ENCODE assay signal across 20 mouse cellular contexts in the genomic region with DNA sequence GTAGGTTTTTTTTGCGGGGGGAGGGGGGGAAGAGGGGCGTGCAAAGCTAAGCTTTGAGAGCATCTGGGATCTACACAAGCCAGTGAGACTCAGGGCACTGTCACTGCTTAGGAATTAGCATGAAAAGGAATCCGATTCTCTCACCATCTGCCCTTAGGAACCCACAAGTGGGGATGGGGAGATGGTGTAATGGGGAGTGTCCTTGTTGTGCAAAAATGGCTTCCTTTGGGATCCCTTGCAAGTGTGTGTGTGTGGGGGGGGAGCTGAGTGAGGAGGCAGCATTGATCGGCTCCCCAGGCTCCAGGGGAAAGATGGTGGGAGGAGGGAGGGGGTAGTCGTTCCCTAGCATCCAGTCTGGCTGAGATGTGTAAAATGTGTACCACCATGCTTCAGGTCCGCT. TPM values are rescaled to one million over a fixed set of nuclear protein-coding genes. Genes with fewer than 3 reads are reported as not detected.
A peak's percentile ranks its signal among the peaks of the same experiment; 100 is the strongest.
DNase-seq lines count a peak whose midpoint lies in the region; ATAC-seq and TF ChIP-seq lines count a peak whose summit lies in the region.
"Had no signal": no experiment of that assay in that cellular context is flagged by ENCODE, and none has a peak within 500 bp of the region (broad histone marks: within the 10 kb centered on the region; RNA-seq: fewer than 3 reads in every experiment).

No protein-coding gene starts in this region.

- intact Hi-C loops in heart, adult 2 months (cut with DNase I): loop anchor here (2.0 to 10.0 kb wide), 3 partner anchors 118 to 285 kb away; a partner anchor contains a TSS

- H3K79me2 ChIP-seq in heart, adult 2 months (replicated peaks; ENCODE audit: control insufficient read depth, insufficient read depth, low read length): no peaks in the 10 kb centered on the region

- DNase-seq in heart, postnatal 4 days: peak; percentile 4
- no peak for DNase-seq in heart, adult 2 months
- DNase-seq in midbrain, embryonic 11.5 days (ENCODE audit: low spot score, missing footprints): peak; percentile 61
- no peak for DNase-seq in urinary bladder, postnatal 4 days (ENCODE audit: low spot score in 2 of 2)
- DNase-seq: cerebellum, adult 9-10 months; heart, postnatal 10 days; kidney, adult 11 months; kidney, postnatal 4 days; lung, adult 18-20 months; right cerebral cortex, postnatal 25 days; spleen, adult 18-20 months had no signal

- H3K4me1 ChIP-seq in heart, adult 2 months (ENCODE audit: control insufficient read depth, insufficient read depth, low read length): no peaks in the 10 kb centered on the region
- H3K4me1 ChIP-seq in midbrain, embryonic 11.5 days (ENCODE audit: control insufficient read depth, insufficient read depth, low read length): no peaks in the 10 kb centered on the region; the same call in 1 of the 2 replicates
- no peaks in the 10 kb centered on the region; the same call in 1 of the 2 replicates for H3K4me1 ChIP-seq in midbrain, embryonic 16.5 days (ENCODE audit: control insufficient read depth, insufficient read depth, low read length)
- H3K4me1 ChIP-seq in ES-Bruce4 (ENCODE audit: control insufficient read depth, insufficient read depth, low read length): peaks cover 12% of the 10 kb centered on the region
- 0 out of 2 replicates have a peak, but pooled peaks cover 8% of the 10 kb centered on the region for H3K4me1 ChIP-seq in limb, embryonic 13.5 days

- no peak for TF ChIP-seq EP300 in heart, adult 2 months (IDR thresholded peaks at IDR 0.05; ENCODE audit: insufficient read depth, low read depth, low read length)
- TF ChIP-seq EP300 in ES-Bruce4 (IDR thresholded peaks at IDR 0.05; ENCODE audit: insufficient read depth, low read depth, low read length): peak; percentile 62; the same call in 1 of the 2 replicates

- no peak overlapping the region for H3K4me3 ChIP-seq in heart, adult 2 months
- H3K4me3 ChIP-seq in midbrain, embryonic 11.5 days (ENCODE audit: low read depth, low read length): no peak overlapping the region
- no peak overlapping the region for H3K4me3 ChIP-seq in midbrain, embryonic 16.5 days (ENCODE audit: low read depth, low read length)
- H3K4me3 ChIP-seq in ES-Bruce4 (ENCODE audit: low read depth, low read length): no peak overlapping the region
- no peak overlapping the region for H3K4me3 ChIP-seq in limb, embryonic 13.5 days
- H3K4me3 ChIP-seq: forebrain, embryonic 13.5 days; kidney, embryonic 15.5 days; left cerebral cortex, adult 2 months; limb, embryonic 15.5 days; midbrain, embryonic 13.5 days had no signal

- no peak overlapping the region for H3K27ac ChIP-seq in heart, adult 2 months
- no peak overlapping the region for H3K27ac ChIP-seq in midbrain, embryonic 11.5 days (ENCODE audit: low read depth, low read length)
- no peak overlapping the region for H3K27ac ChIP-seq in midbrain, embryonic 16.5 days (ENCODE audit: low read length)
- H3K27ac ChIP-seq in ES-Bruce4 (ENCODE audit: insufficient read depth, low read length): 0 out of 2 replicates have a peak overlapping the region, but pooled peaks have one; percentile 15
- H3K27ac ChIP-seq in limb, embryonic 13.5 days: no peak overlapping the region
- H3K27ac ChIP-seq: forebrain, embryonic 13.5 days; kidney, embryonic 15.5 days; left cerebral cortex, adult 2 months; limb, embryonic 15.5 days; midbrain, embryonic 13.5 days had no signal

- no peak for TF ChIP-seq CTCF in heart, adult 2 months (IDR thresholded peaks at IDR 0.05)
- no peak for TF ChIP-seq CTCF in ES-Bruce4 (IDR thresholded peaks at IDR 0.05; ENCODE audit: low read depth, low read length)

- no peaks in the 10 kb centered on the region for H3K36me3 ChIP-seq in heart, adult 2 months (ENCODE audit: control insufficient read depth, insufficient read depth, low read length)
- no peaks in the 10 kb centered on the region; the same call in 1 of the 2 replicates for H3K36me3 ChIP-seq in midbrain, embryonic 11.5 days (ENCODE audit: control insufficient read depth, insufficient read depth, low read length)
- H3K36me3 ChIP-seq in midbrain, embryonic 16.5 days (ENCODE audit: control insufficient read depth, insufficient read depth, low read length): peaks cover 13% of the 10 kb centered on the region; the same call in 1 of the 2 replicates
- no peaks in the 10 kb centered on the region for H3K36me3 ChIP-seq in ES-Bruce4 (ENCODE audit: control insufficient read depth, insufficient read depth, low read length, poor library complexity, severe bottlenecking)
- peaks cover 17% of the 10 kb centered on the region for H3K36me3 ChIP-seq in limb, embryonic 13.5 days

- no peak overlapping the region for H3K9ac ChIP-seq in heart, adult 2 months (ENCODE audit: low read depth, low read length)
- H3K9ac ChIP-seq in midbrain, embryonic 11.5 days (ENCODE audit: low read length): no peak overlapping the region
- no peak overlapping the region for H3K9ac ChIP-seq in midbrain, embryonic 16.5 days (ENCODE audit: low read depth, low read length)
- H3K9ac ChIP-seq in ES-Bruce4 (ENCODE audit: low read depth, poor library complexity, severe bottlenecking): no peak overlapping the region
- H3K9ac ChIP-seq in limb, embryonic 13.5 days: peak overlapping the region; percentile 31
- H3K9ac ChIP-seq: forebrain, embryonic 13.5 days; kidney, embryonic 15.5 days; limb, embryonic 15.5 days; midbrain, embryonic 13.5 days had no signal

- no peak for ATAC-seq in midbrain, embryonic 11.5 days (ENCODE audit: low FRiP score)
- no peak for ATAC-seq in midbrain, embryonic 16.5 days
- no peak for ATAC-seq in limb, embryonic 13.5 days (ENCODE audit: low FRiP score, low read depth)
- ATAC-seq: forebrain, embryonic 13.5 days had no signal

- WGBS in heart, adult 2 months: 25% methylated on average over 6 of the region's 6 CpGs
- 36% methylated on average over 6 of the region's 6 CpGs for WGBS in midbrain, embryonic 11.5 days
- 27% methylated on average over 6 of the region's 6 CpGs for WGBS in midbrain, embryonic 16.5 days
- WGBS in limb, embryonic 13.5 days: 30% methylated on average over 6 of the region's 6 CpGs

- H3K9me3 ChIP-seq in midbrain, embryonic 11.5 days (ENCODE audit: control insufficient read depth, low read length): no peaks in the 10 kb centered on the region
- no peaks in the 10 kb centered on the region for H3K9me3 ChIP-seq in midbrain, embryonic 16.5 days (replicated peaks; ENCODE audit: control insufficient read depth, low read length, poor library complexity, severe bottlenecking)
- no peaks in the 10 kb centered on the region for H3K9me3 ChIP-seq in ES-Bruce4 (replicated peaks; ENCODE audit: control insufficient read depth, insufficient read depth, low read length, poor library complexity, severe bottlenecking)
- H3K9me3 ChIP-seq in limb, embryonic 13.5 days: no peaks in the 10 kb centered on the region
- H3K9me3 ChIP-seq: forebrain, embryonic 13.5 days; kidney, embryonic 15.5 days; limb, embryonic 15.5 days; midbrain, embryonic 13.5 days had no signal

- no peaks in the 10 kb centered on the region for H3K27me3 ChIP-seq in heart, adult 2 months (ENCODE audit: control insufficient read depth, insufficient read depth, low read length)
- H3K27me3 ChIP-seq in midbrain, embryonic 11.5 days (ENCODE audit: control insufficient read depth, insufficient read depth, low read length): no peaks in the 10 kb centered on the region
- H3K27me3 ChIP-seq in midbrain, embryonic 16.5 days (ENCODE audit: control insufficient read depth, insufficient read depth, low read depth, low read length): no peaks in the 10 kb centered on the region
- no peaks in the 10 kb centered on the region for H3K27me3 ChIP-seq in ES-Bruce4 (ENCODE audit: control insufficient read depth, insufficient read depth, low read length, poor library complexity, severe bottlenecking)
- H3K27me3 ChIP-seq in limb, embryonic 13.5 days: no peaks in the 10 kb centered on the region
- H3K27me3 ChIP-seq: forebrain, embryonic 13.5 days; kidney, embryonic 15.5 days; limb, embryonic 15.5 days; midbrain, embryonic 13.5 days had no signal

- H3K4me2 ChIP-seq in midbrain, embryonic 11.5 days: no peak overlapping the region
- no peak overlapping the region for H3K4me2 ChIP-seq in midbrain, embryonic 16.5 days (ENCODE audit: low read length)
- H3K4me2 ChIP-seq in limb, embryonic 13.5 days (replicated peaks): no peak overlapping the region
- H3K4me2 ChIP-seq: forebrain, embryonic 13.5 days; heart, embryonic 11.5 days; kidney, embryonic 15.5 days; limb, embryonic 15.5 days; midbrain, embryonic 13.5 days had no signal

- TF ChIP-seq POLR2A in heart, adult 2 months (IDR thresholded peaks at IDR 0.05; ENCODE audit: insufficient read depth, low read depth, low read length): no peak
- TF ChIP-seq POLR2A in ES-Bruce4 (IDR thresholded peaks at IDR 0.05; ENCODE audit: insufficient read depth, low read length): no peak

RNA-seq across cellular contexts. Expression of a gene that starts 6.9 kb away (rescaled TPM):
- 10 to 100 TPM; 13.2 to 13.3 TPM for total RNA-seq in heart, postnatal 4 days (2021)
- total RNA-seq in heart, adult 2 months (2021): 10 to 100 TPM; 11.9 to 12.5 TPM
- polyA plus RNA-seq in heart, adult 2 months (2012; rRNA removed): 28.6 and 30.0 TPM in 2 replicates
- 28.2 and 30.6 TPM in 2 replicates for polyA plus RNA-seq in midbrain, embryonic 11.5 days (2014; fragmentation: Nextera tagmentation; extraction: Ambion mirVana)
- 133 and 145 TPM in 2 replicates for polyA plus RNA-seq in midbrain, embryonic 16.5 days (2015; fragmentation: Nextera tagmentation; extraction: Ambion mirVana)
- 8.9 and 9.3 TPM in 2 replicates for polyA plus RNA-seq in ES-Bruce4 (2011; ENCODE audit: insufficient read depth, insufficient read length, low read depth, missing spikeins)
- polyA plus RNA-seq in limb, embryonic 13.5 days (2015; fragmentation: Nextera tagmentation; extraction: Ambion mirVana): 43.8 and 48.4 TPM in 2 replicates

RNA-seq across cellular contexts. Expression of a gene that starts 6.9 kb away (rescaled TPM):
- total RNA-seq in heart, postnatal 4 days (2021): 10 to 100 TPM; 73.0 to 78.0 TPM
- 10 to 100 TPM; 54.4 to 55.8 TPM for total RNA-seq in heart, adult 2 months (2021)
- 85.9 and 129 TPM in 2 replicates for polyA plus RNA-seq in heart, adult 2 months (2012; rRNA removed)
- polyA plus RNA-seq in midbrain, embryonic 11.5 days (2014; fragmentation: Nextera tagmentation; extraction: Ambion mirVana): 254 and 269 TPM in 2 replicates
- polyA plus RNA-seq in midbrain, embryonic 16.5 days (2015; fragmentation: Nextera tagmentation; extraction: Ambion mirVana): 270 and 288 TPM in 2 replicates
- polyA plus RNA-seq in ES-Bruce4 (2011; ENCODE audit: insufficient read depth, insufficient read length, low read depth, missing spikeins): 92.0 and 95.2 TPM in 2 replicates
- polyA plus RNA-seq in limb, embryonic 13.5 days (2015; fragmentation: Nextera tagmentation; extraction: Ambion mirVana): 240 and 241 TPM in 2 replicates

RNA-seq across cellular contexts. Expression of a gene that starts 14.5 kb away (rescaled TPM):
- 10 to 100 TPM; 37.1 to 47.2 TPM for total RNA-seq in heart, postnatal 4 days (2021)
- total RNA-seq in heart, adult 2 months (2021): 10 to 100 TPM; 24.5 to 31.4 TPM
- 0.57 and 1.4 TPM in 2 replicates for polyA plus RNA-seq in heart, adult 2 months (2012; rRNA removed)
- 8.2 and 9.1 TPM in 2 replicates for polyA plus RNA-seq in midbrain, embryonic 11.5 days (2014; fragmentation: Nextera tagmentation; extraction: Ambion mirVana)
- 1.3 and 2.8 TPM in 2 replicates for polyA plus RNA-seq in midbrain, embryonic 16.5 days (2015; fragmentation: Nextera tagmentation; extraction: Ambion mirVana)
- 56.2 and 85.9 TPM in 2 replicates for polyA plus RNA-seq in ES-Bruce4 (2011; ENCODE audit: insufficient read depth, insufficient read length, low read depth, missing spikeins)
- 4.5 and 4.9 TPM in 2 replicates for polyA plus RNA-seq in limb, embryonic 13.5 days (2015; fragmentation: Nextera tagmentation; extraction: Ambion mirVana)

RNA-seq across cellular contexts. Expression of a gene that starts 19.1 kb away (rescaled TPM):
- total RNA-seq in heart, postnatal 4 days (2021): 10 to 100 TPM; 34.0 to 37.5 TPM
- total RNA-seq in heart, adult 2 months (2021): 10 to 100 TPM; 23.3 to 23.5 TPM
- 20.6 and 26.4 TPM in 2 replicates for polyA plus RNA-seq in heart, adult 2 months (2012; rRNA removed)
- 73.6 and 76.9 TPM in 2 replicates for polyA plus RNA-seq in midbrain, embryonic 11.5 days (2014; fragmentation: Nextera tagmentation; extraction: Ambion mirVana)
- 38.1 and 42.2 TPM in 2 replicates for polyA plus RNA-seq in midbrain, embryonic 16.5 days (2015; fragmentation: Nextera tagmentation; extraction: Ambion mirVana)
- 56.7 and 66.9 TPM in 2 replicates for polyA plus RNA-seq in ES-Bruce4 (2011; ENCODE audit: insufficient read depth, insufficient read length, low read depth, missing spikeins)
- 66.6 TPM in 2 replicates for polyA plus RNA-seq in limb, embryonic 13.5 days (2015; fragmentation: Nextera tagmentation; extraction: Ambion mirVana)

RNA-seq across cellular contexts. Expression of a gene that starts 45.2 kb away (rescaled TPM):
- 1 to 10 TPM; 3.0 to 3.9 TPM for total RNA-seq in heart, postnatal 4 days (2021)
- total RNA-seq in heart, adult 2 months (2021): 10 to 100 TPM; 17.7 to 19.4 TPM
- polyA plus RNA-seq in heart, adult 2 months (2012; rRNA removed): 42.3 and 379 TPM in 2 replicates
- polyA plus RNA-seq in midbrain, embryonic 11.5 days (2014; fragmentation: Nextera tagmentation; extraction: Ambion mirVana): 1.00 and 1.1 TPM in 2 replicates
- polyA plus RNA-seq in midbrain, embryonic 16.5 days (2015; fragmentation: Nextera tagmentation; extraction: Ambion mirVana): 0.87 and 1.6 TPM in 2 replicates
- not detected in 2 replicates for polyA plus RNA-seq in ES-Bruce4 (2011; ENCODE audit: insufficient read depth, insufficient read length, low read depth, missing spikeins)
- polyA plus RNA-seq in limb, embryonic 13.5 days (2015; fragmentation: Nextera tagmentation; extraction: Ambion mirVana): 7.7 and 10.1 TPM in 2 replicates
- polyA plus RNA-seq: forebrain, embryonic 13.5 days had no signal

Comparison
In these comparisons a context has a peak if more than half of its experiments do, and no peak if none do; other contexts are left out.
1. DNase-seq: peak in heart, postnatal 4 days (single experiment) and midbrain, embryonic 11.5 days (single experiment); none in heart, adult 2 months (0 of 2) and urinary bladder, postnatal 4 days (0 of 2).